Mouse (Mus musculus) embryonic facial prominence, embryonic 13.5 days (tissue): ENCODE data around the gene Cul5. TPM values are rescaled to one million over a fixed set of nuclear protein-coding genes. Genes with fewer than 3 reads are reported as not detected.

Experiments used
- ATAC-seq: fragments of 200-750 bp; cut with Nextera tagmentation; 2 replicates; pipeline ENCODE4 v1.8.0; 2017; ENCODE audit warnings: low read depth; ENCODE audit not compliant: insufficient number of reproducible peaks, insufficient read depth, low FRiP score, low TSS enrichment
- H3K27ac ChIP-seq: fragments of 300-500 bp; sonication (generic); 2 replicates; pipeline ENCODE4 v1.5.1; 2015; ENCODE audit warnings: moderate library complexity, mild to moderate bottlenecking, inconsistent platforms
- H3K27me3 ChIP-seq: fragments of 300-500 bp; sonication (generic); 2 replicates; pipeline ENCODE4 v1.6.1; 2015; ENCODE audit warnings: mild to moderate bottlenecking, inconsistent platforms
- H3K36me3 ChIP-seq: fragments of 300-500 bp; sonication (generic); 2 replicates; pipeline ENCODE4 v1.6.1; 2015; ENCODE audit warnings: mild to moderate bottlenecking, inconsistent platforms
- H3K4me1 ChIP-seq: fragments of 300-500 bp; sonication (generic); 2 replicates; pipeline ENCODE4 v1.6.1; 2015; ENCODE audit warnings: inconsistent platforms
- H3K4me2 ChIP-seq: fragments of 300-500 bp; sonication (generic); 2 replicates; pipeline ENCODE4 v1.6.1; 2015; ENCODE audit warnings: moderate library complexity, mild to moderate bottlenecking, inconsistent platforms
- H3K4me3 ChIP-seq: fragments of 300-500 bp; sonication (generic); 2 replicates; pipeline ENCODE4 v1.5.1; 2015; ENCODE audit warnings: mild to moderate bottlenecking, inconsistent platforms
- H3K9ac ChIP-seq: fragments of 300-500 bp; sonication (generic); 2 replicates; pipeline ENCODE4 v1.6.1; 2015; ENCODE audit warnings: mild to moderate bottlenecking, inconsistent platforms
- H3K9me3 ChIP-seq: fragments of 300-500 bp; sonication (generic); 2 replicates; pipeline ENCODE4 v1.6.1; 2016; ENCODE audit warnings: inconsistent platforms
- WGBS: fragments of 180-500 bp; shearing (Covaris S2); methylation state at CpG from one replicate; pipeline ENCODE4 v1.1.7; 2015; ENCODE audit warnings: mixed read lengths; 5-methylcytosine and 5-hydroxymethylcytosine counted together
- polyA plus RNA-seq: library from polyadenylated mRNA; unstranded; fragments of >200 nt; fragmentation: Nextera tagmentation; extraction: Ambion mirVana; gene quantifications from 2 replicates; pipeline ENCODE4 v1.2.1, GENCODE M21; 2015

Cul5 gene
- polyA plus RNA-seq, 1 experiment from 2014 or later, result 36.1 TPM

GRCm38 (mm10) chr9:53667020-53667669 is 2.7 kb downstream of the Cul5 start:
- no peaks in the 10 kb centered on the region for H3K9me3 ChIP-seq
- H3K36me3 ChIP-seq, result 0 out of 2 replicates have a peak, but pooled peaks cover 3% of the 10 kb centered on the region
- H3K4me3 ChIP-seq, result peak overlapping the region; percentile 94
- H3K4me1 ChIP-seq, result peaks cover 19% of the 10 kb centered on the region
- ATAC-seq, result peak; percentile 94
- no peaks in the 10 kb centered on the region for H3K27me3 ChIP-seq
- WGBS, result under 1% methylated on average over 74 of the region's 74 CpGs
- H3K27ac ChIP-seq, result peak overlapping the region; percentile 95
- peak overlapping the region; percentile 88 for H3K4me2 ChIP-seq
- H3K9ac ChIP-seq, result peak overlapping the region; percentile 99

- Histone ChIP-seq H3K9me3 (no peaks in the 10 kb centered on the region), H3K36me3 (0 out of 2 replicates have a peak, but pooled peaks cover 3% of the 10 kb centered on the region), H3K4me2 (peak overlapping the region; percentile 88), H3K27me3 (no peaks in the 10 kb centered on the region), H3K9ac (peak overlapping the region; percentile 99), H3K4me1 (peaks cover 19% of the 10 kb centered on the region), H3K27ac (peak overlapping the region; percentile 95), H3K4me3 (peak overlapping the region; percentile 94)
- under 1% methylated on average over 28 of the region's 28 CpGs for WGBS
- ATAC-seq, result peak; percentile 39
These were observed 3.2 kb downstream of the Cul5 start for GRCm38 (mm10) chr9:53666665-53667019.

GRCm38 (mm10) chr9:53665428-53665827 is 4.4 kb downstream of the Cul5 start:
- Histone ChIP-seq H3K27ac (no peak overlapping the region), H3K4me2 (peak overlapping the region; percentile 88), H3K4me3 (peak overlapping the region; percentile 94), H3K4me1 (peaks cover 19% of the 10 kb centered on the region), H3K9ac (0 out of 2 replicates have a peak overlapping the region, but pooled peaks have one; percentile 6), H3K27me3 (no peaks in the 10 kb centered on the region), H3K9me3 (no peaks in the 10 kb centered on the region), H3K36me3 (0 out of 2 replicates have a peak, but pooled peaks cover 3% of the 10 kb centered on the region)
- no peak for ATAC-seq

GRCm38 (mm10) chr9:53664819-53665218 is 5.0 kb downstream of the Cul5 start:
- H3K4me3 ChIP-seq, result no peak overlapping the region
- ATAC-seq, result no peak
- peaks cover 19% of the 10 kb centered on the region for H3K4me1 ChIP-seq
- peak overlapping the region; percentile 88 for H3K4me2 ChIP-seq
- no peak overlapping the region for H3K9ac ChIP-seq
- H3K27me3 ChIP-seq, result no peaks in the 10 kb centered on the region
- 0 out of 2 replicates have a peak, but pooled peaks cover 3% of the 10 kb centered on the region for H3K36me3 ChIP-seq
- no peak overlapping the region for H3K27ac ChIP-seq
- H3K9me3 ChIP-seq, result no peaks in the 10 kb centered on the region
- WGBS, result 81% methylated on average over 2 of the region's 2 CpGs

GRCm38 (mm10) chr9:53634796-53635195 is 35.0 kb downstream of the Cul5 start:
- H3K27me3 ChIP-seq, result no peaks in the 10 kb centered on the region
- H3K4me2 ChIP-seq, result no peak overlapping the region
- H3K27ac ChIP-seq, result no peak overlapping the region
- peaks cover 66% of the 10 kb centered on the region for H3K36me3 ChIP-seq
- WGBS, result 96% methylated on average over 6 of the region's 6 CpGs
- H3K9ac ChIP-seq, result no peak overlapping the region
- ATAC-seq, result no peak
- H3K9me3 ChIP-seq, result no peaks in the 10 kb centered on the region
- H3K4me1 ChIP-seq, result no peaks in the 10 kb centered on the region
- H3K4me3 ChIP-seq, result no peak overlapping the region

- H3K27me3 ChIP-seq, result no peaks in the 10 kb centered on the region
- H3K4me1 ChIP-seq, result no peaks in the 10 kb centered on the region
- ATAC-seq, result no peak
- no peak overlapping the region for H3K27ac ChIP-seq
- H3K36me3 ChIP-seq, result peaks cover 42% of the 10 kb centered on the region
- no peak overlapping the region for H3K4me3 ChIP-seq
- 78% methylated on average over 8 of the region's 8 CpGs for WGBS
- no peak overlapping the region for H3K4me2 ChIP-seq
- H3K9me3 ChIP-seq, result no peaks in the 10 kb centered on the region
- H3K9ac ChIP-seq, result no peak overlapping the region
These were observed 54.6 kb downstream of the Cul5 start for GRCm38 (mm10) chr9:53615246-53615645.

- 87% methylated on average over 4 of the region's 4 CpGs for WGBS
- no peaks in the 10 kb centered on the region for H3K27me3 ChIP-seq
- H3K9me3 ChIP-seq, result no peaks in the 10 kb centered on the region
- peaks cover 34% of the 10 kb centered on the region for H3K36me3 ChIP-seq
- no peak overlapping the region for H3K4me2 ChIP-seq
- H3K9ac ChIP-seq, result no peak overlapping the region
- no peak overlapping the region for H3K27ac ChIP-seq
- no peak overlapping the region for H3K4me3 ChIP-seq
- ATAC-seq, result no peak
- peaks cover 4% of the 10 kb centered on the region for H3K4me1 ChIP-seq
These were observed 55.5 kb downstream of the Cul5 start for GRCm38 (mm10) chr9:53614286-53614685.

- Histone ChIP-seq H3K9me3 (no peaks in the 10 kb centered on the region), H3K4me3 (peak within 1 kb of the TSS; percentile 83), H3K36me3 (peaks cover 8% of the 10 kb centered on the region), H3K9ac (peak within 1 kb of the TSS; percentile 91), H3K27ac (peak within 1 kb of the TSS; percentile 64; the same call in 1 of the 2 replicates), H3K4me2 (peak within 1 kb of the TSS; percentile 78), H3K4me1 (peaks cover 11% of the 10 kb centered on the region), H3K27me3 (no peaks in the 10 kb centered on the region)
- ATAC-seq, result peak; percentile 94
- 4% methylated on average over 52 of the region's 52 CpGs for WGBS
These were observed 59.6 kb downstream of the Cul5 start, which contains the start of gene Acat1 for GRCm38 (mm10) chr9:53609968-53610781. Gene Acat1, minus strand, starts transcription at chr9:53610382.

- 0 out of 2 replicates have a peak, but pooled peaks cover 3% of the 10 kb centered on the region for H3K36me3 ChIP-seq
- ATAC-seq, result no peak
- peak overlapping the region; percentile 91 for H3K9ac ChIP-seq
- H3K4me1 ChIP-seq, result peaks cover 11% of the 10 kb centered on the region
- H3K27me3 ChIP-seq, result no peaks in the 10 kb centered on the region
- H3K4me2 ChIP-seq, result peak overlapping the region; percentile 78
- 76% methylated on average over 12 of the region's 12 CpGs for WGBS
- peak overlapping the region; percentile 83 for H3K4me3 ChIP-seq
- H3K27ac ChIP-seq, result no peak overlapping the region
- H3K9me3 ChIP-seq, result no peaks in the 10 kb centered on the region
These were observed 60.4 kb downstream of the Cul5 start for GRCm38 (mm10) chr9:53609306-53609967.

GRCm38 (mm10) chr9:53607816-53608215 is 62.0 kb downstream of the Cul5 start:
- no peaks in the 10 kb centered on the region for H3K9me3 ChIP-seq
- no peak overlapping the region for H3K4me3 ChIP-seq
- H3K9ac ChIP-seq, result no peak overlapping the region
- ATAC-seq, result no peak
- no peak overlapping the region for H3K27ac ChIP-seq
- H3K36me3 ChIP-seq, result no peaks in the 10 kb centered on the region
- no peak overlapping the region for H3K4me2 ChIP-seq
- H3K27me3 ChIP-seq, result no peaks in the 10 kb centered on the region
- WGBS, result 92% methylated on average over 4 of the region's 4 CpGs
- peaks cover 15% of the 10 kb centered on the region for H3K4me1 ChIP-seq

- no peak overlapping the region for H3K4me3 ChIP-seq
- H3K4me2 ChIP-seq, result no peak overlapping the region
- no peak overlapping the region for H3K9ac ChIP-seq
- no peak for ATAC-seq
- H3K9me3 ChIP-seq, result no peaks in the 10 kb centered on the region
- no peaks in the 10 kb centered on the region for H3K27me3 ChIP-seq
- 88% methylated on average over 3 of the region's 3 CpGs for WGBS
- peaks cover 2% of the 10 kb centered on the region; the same call in 1 of the 2 replicates for H3K36me3 ChIP-seq
- peaks cover 15% of the 10 kb centered on the region for H3K4me1 ChIP-seq
- no peak overlapping the region for H3K27ac ChIP-seq
These were observed 62.6 kb downstream of the Cul5 start for GRCm38 (mm10) chr9:53607192-53607591.
